Mouse (Mus musculus) spleen, adult 2 months (tissue): ENCODE data around the gene Il34. TPM values are rescaled to one million over a fixed set of nuclear protein-coding genes. Genes with fewer than 3 reads are reported as not detected.

Source experiments
- DNase-seq, 2 experiments: peaks; one replicate each; pipeline versions ENCODE4 v3.0.0 to v3.0.0-alpha.2; 2012 to 2021; ENCODE audit warnings: low spot score in 2 of 2, low read depth in 1 of 2
- H3K27ac ChIP-seq: fragments of 200-500 bp; 2 replicates; pipeline ENCODE4 v1.5.1; 2012; ENCODE audit warnings: low read length, inconsistent platforms; ENCODE audit not compliant: insufficient read depth
- H3K27me3 ChIP-seq: fragments of 200-500 bp; 2 replicates; pipeline ENCODE4 v1.6.1; 2012; ENCODE audit warnings: mild to moderate bottlenecking, moderate library complexity, low read length, inconsistent platforms; ENCODE audit not compliant: control insufficient read depth, insufficient read depth
- H3K36me3 ChIP-seq: fragments of 200-500 bp; 2 replicates; pipeline ENCODE4 v1.6.1; 2012; ENCODE audit warnings: mild to moderate bottlenecking, low read length, inconsistent platforms; ENCODE audit not compliant: control insufficient read depth, insufficient read depth
- H3K4me1 ChIP-seq: fragments of 200-500 bp; 2 replicates; pipeline ENCODE4 v1.6.1; 2011; ENCODE audit warnings: inconsistent platforms; ENCODE audit not compliant: control insufficient read depth, insufficient read depth, insufficient read length
- H3K4me3 ChIP-seq: fragments of 200-500 bp; 2 replicates; pipeline ENCODE4 v1.5.1; 2011; ENCODE audit warnings: mild to moderate bottlenecking, inconsistent platforms; ENCODE audit not compliant: insufficient read depth, insufficient read length; ENCODE audit errors: extremely low read depth
- CTCF ChIP-seq: fragments of 200-500 bp; IDR thresholded peaks from 2 replicates; pipeline ENCODE4 v1.5.1; 2011; ENCODE audit warnings: mild to moderate bottlenecking, inconsistent platforms; ENCODE audit not compliant: insufficient read depth, insufficient read length, insufficient replicate concordance; ENCODE audit errors: extremely low read depth
- POLR2A ChIP-seq: fragments of 200-500 bp; IDR thresholded peaks from 2 replicates; pipeline ENCODE4 v1.6.1; 2011; ENCODE audit warnings: low read depth, low read length, inconsistent platforms
- WGBS: fragments of 180-500 bp; shearing (Covaris S2); methylation state at CpG from one replicate; pipeline ENCODE4 v1.1.7; 2018; 5-methylcytosine and 5-hydroxymethylcytosine counted together
- polyA plus RNA-seq: library from polyadenylated mRNA; depleted of rRNA; stranded (reverse); fragments of >200 nt; gene quantifications from 2 replicates; pipeline ENCODE4 v1.2.3, GENCODE M21; 2012

Gene Il34
- polyA plus RNA-seq, 1 experiment: 36.0 TPM

GRCm38 (mm10) chr8:110719898-110720653 is 85.6 kb downstream of the Il34 start:
- peaks cover 4% of the 10 kb centered on the region for H3K36me3 ChIP-seq
- WGBS: 87% methylated on average over 6 of the region's 6 CpGs
- no peak for DNase-seq
- H3K27ac ChIP-seq: peak overlapping the region; percentile 48; the same call in 1 of the 2 replicates
- TF ChIP-seq POLR2A (no peak), CTCF (no peak)
- H3K27me3 ChIP-seq: peaks cover 7% of the 10 kb centered on the region
- H3K4me1 ChIP-seq: no peaks in the 10 kb centered on the region
- no peak overlapping the region for H3K4me3 ChIP-seq

DNA sequence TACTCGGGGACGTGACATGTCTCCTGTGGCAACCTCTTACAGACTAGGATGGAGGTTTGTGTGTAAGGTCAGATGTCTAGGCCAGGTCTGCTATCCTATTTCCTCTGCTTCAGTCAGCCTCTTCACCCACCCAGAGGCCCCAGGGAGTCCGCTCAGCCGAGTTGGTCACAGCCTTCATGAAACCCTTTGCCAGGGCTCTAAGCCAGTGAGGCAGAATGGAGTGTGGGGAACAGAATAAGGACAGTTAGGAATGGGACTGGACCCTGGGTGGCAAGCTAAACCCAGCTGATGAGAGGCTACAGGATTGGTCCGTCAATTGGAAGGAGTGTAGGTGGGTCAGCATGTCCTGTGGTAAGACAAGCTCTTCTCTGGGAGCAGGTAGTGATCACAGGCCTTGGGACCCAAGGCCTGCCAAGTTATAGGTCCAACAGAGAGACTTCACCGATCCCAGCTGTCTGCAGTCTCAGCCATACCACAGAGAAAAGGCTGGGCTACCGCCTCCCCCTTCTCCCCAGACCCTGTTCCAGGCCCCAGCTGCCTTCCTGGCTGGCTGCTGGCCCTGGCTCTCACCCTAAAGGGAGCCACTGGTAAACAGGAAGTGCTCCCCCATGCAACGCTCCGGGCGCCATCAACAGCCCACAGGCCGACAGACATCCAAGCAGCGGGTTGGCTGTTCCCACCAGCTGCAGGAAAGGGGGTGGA is 86.6 kb downstream of the Il34 start:
- H3K27ac ChIP-seq: peak overlapping the region; percentile 59
- 45% methylated on average over 12 of the region's 12 CpGs for WGBS
- no peak overlapping the region for H3K4me3 ChIP-seq
- DNase-seq: no peak
- no peaks in the 10 kb centered on the region for H3K4me1 ChIP-seq
- H3K36me3 ChIP-seq: peaks cover 10% of the 10 kb centered on the region
- no peak for TF ChIP-seq CTCF
- TF ChIP-seq POLR2A: no peak
- peaks cover 7% of the 10 kb centered on the region for H3K27me3 ChIP-seq

GRCm38 (mm10) chr8:110718209-110718968 is 87.3 kb downstream of the Il34 start:
- peaks cover 7% of the 10 kb centered on the region for H3K27me3 ChIP-seq
- TF ChIP-seq POLR2A: no peak
- TF ChIP-seq CTCF: no peak
- DNase-seq: no peak
- 93% methylated on average over 8 of the region's 8 CpGs for WGBS
- peaks cover 10% of the 10 kb centered on the region for H3K36me3 ChIP-seq
- 0 out of 2 replicates have a peak overlapping the region, but pooled peaks have one; percentile 59 for H3K27ac ChIP-seq
- H3K4me3 ChIP-seq: no peak overlapping the region
- H3K4me1 ChIP-seq: no peaks in the 10 kb centered on the region

GRCm38 (mm10) chr8:110717131-110717530 is 88.6 kb downstream of the Il34 start:
- WGBS: 72% methylated on average over 7 of the region's 7 CpGs
- Histone ChIP-seq H3K36me3 (peaks cover 12% of the 10 kb centered on the region), H3K27ac (no peak overlapping the region)

GRCm38 (mm10) chr8:110716075-110716474 is 89.6 kb downstream of the Il34 start:
- peak overlapping the region; percentile 59 for H3K27ac ChIP-seq
- 87% methylated on average over 4 of the region's 4 CpGs for WGBS

More at GRCm38 (mm10) chr8:110717131-110717530, 88.6 kb downstream of the Il34 start:
- Histone ChIP-seq H3K4me3 (no peak overlapping the region), H3K27me3 (peaks cover 7% of the 10 kb centered on the region), H3K4me1 (no peaks in the 10 kb centered on the region)
- no peak for TF ChIP-seq POLR2A
- no peak for TF ChIP-seq CTCF
- DNase-seq: no peak

DNA sequence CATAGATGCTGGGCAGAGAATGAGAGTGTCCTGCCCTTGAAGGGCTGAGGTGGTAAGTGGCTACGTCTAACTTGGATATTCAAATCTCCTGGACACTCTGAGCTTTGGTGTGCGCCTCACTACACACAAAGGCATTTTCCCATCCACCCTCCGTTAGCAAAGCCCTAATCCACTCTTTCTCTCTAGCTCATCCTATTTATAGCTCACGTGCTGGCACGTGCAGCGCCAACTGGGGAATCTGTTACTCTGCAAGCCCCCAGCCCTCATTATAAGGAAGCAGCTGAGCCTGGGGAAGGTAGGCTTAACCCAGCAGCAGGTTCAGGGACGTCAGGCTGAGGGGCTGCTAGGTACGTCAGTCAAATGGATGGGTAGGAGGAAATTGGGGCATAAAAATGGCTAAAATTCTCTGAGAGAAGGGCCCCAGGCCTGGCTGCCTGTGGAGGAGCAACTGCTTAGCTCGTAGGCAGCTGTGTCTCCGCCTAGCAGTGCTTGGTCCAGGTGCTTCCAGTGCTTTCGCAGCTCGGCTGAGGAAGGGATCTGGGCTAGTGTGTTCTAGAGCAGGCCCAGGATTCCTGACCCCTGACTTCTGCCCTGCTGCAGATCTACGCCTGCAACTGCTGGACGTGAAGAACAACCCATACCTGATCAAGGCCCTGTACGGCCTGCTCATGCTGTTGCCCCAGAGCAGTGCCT is 90.8 kb downstream of the Il34 start:
- Histone ChIP-seq H3K27me3 (no peaks in the 10 kb centered on the region), H3K27ac (0 out of 2 replicates have a peak overlapping the region, but pooled peaks have one; percentile 45), H3K4me3 (no peak overlapping the region), H3K36me3 (peaks cover 24% of the 10 kb centered on the region), H3K4me1 (no peaks in the 10 kb centered on the region)
- TF ChIP-seq CTCF (no peak), POLR2A (no peak)
- no peak for DNase-seq
- WGBS: 92% methylated on average over 15 of the region's 15 CpGs

More at GRCm38 (mm10) chr8:110716075-110716474, 89.6 kb downstream of the Il34 start:
- TF ChIP-seq POLR2A (no peak), CTCF (no peak)
- Histone ChIP-seq H3K36me3 (peaks cover 22% of the 10 kb centered on the region), H3K4me3 (no peak overlapping the region), H3K27me3 (no peaks in the 10 kb centered on the region), H3K4me1 (no peaks in the 10 kb centered on the region)
- DNase-seq: no peak
